Mouse (Mus musculus) macrophage (primary cell): ENCODE results near the gene Nedd4. TPM values are rescaled to one million over a fixed set of nuclear protein-coding genes. Genes with fewer than 3 reads are reported as not detected.
"Not testable (repeated sequence)": the region's sequence is repeated elsewhere in the genome, so short reads cannot be mapped to it uniquely, and the experiment has no call there.

Experiments
- H3K27ac ChIP-seq: fragments of 350-480 bp; formaldehyde crosslinking; 2 replicates; pipeline ENCODE4 v1.9.0; 2021
- H3K36me3 ChIP-seq: fragments of 350-480 bp; formaldehyde crosslinking; 2 replicates; pipeline ENCODE4 v1.9.0; 2021; ENCODE audit errors: inconsistent target
- H3K4me3 ChIP-seq: fragments of 350-480 bp; formaldehyde crosslinking; 2 replicates; pipeline ENCODE4 v1.9.0; 2021; ENCODE audit errors: inconsistent target
- H3K79me2 ChIP-seq: fragments of 350-480 bp; formaldehyde crosslinking; 2 replicates; pipeline ENCODE4 v1.9.0; 2021; ENCODE audit errors: inconsistent target
- WGBS: methylation state at CpG from one replicate; pipeline ENCODE4 v1.1.7; 2026; ENCODE audit warnings: inconsistent platforms; ENCODE audit not compliant: missing documents; 5-methylcytosine and 5-hydroxymethylcytosine counted together
- polyA plus RNA-seq: library from polyadenylated mRNA; stranded (reverse); fragments of 250-400 nt; gene quantifications from 3 replicates; pipeline ENCODE4 v1.2.4, GENCODE M21; 2018; ENCODE audit warnings: inconsistent platforms

Gene Nedd4
- polyA plus RNA-seq, 1 experiment from 2014 or later = 0.77 TPM

- Histone ChIP-seq H3K79me2 (no peaks in the 10 kb centered on the region), H3K27ac (no peak overlapping the region), H3K4me3 (no peak overlapping the region), H3K36me3 (no peaks in the 10 kb centered on the region)
- WGBS = 3% methylated on average over 51 of the region's 55 CpGs
Observed at GRCm38 (mm10) chr9:72662691-72663533, 766 bp downstream of the Nedd4 start.

DNA sequence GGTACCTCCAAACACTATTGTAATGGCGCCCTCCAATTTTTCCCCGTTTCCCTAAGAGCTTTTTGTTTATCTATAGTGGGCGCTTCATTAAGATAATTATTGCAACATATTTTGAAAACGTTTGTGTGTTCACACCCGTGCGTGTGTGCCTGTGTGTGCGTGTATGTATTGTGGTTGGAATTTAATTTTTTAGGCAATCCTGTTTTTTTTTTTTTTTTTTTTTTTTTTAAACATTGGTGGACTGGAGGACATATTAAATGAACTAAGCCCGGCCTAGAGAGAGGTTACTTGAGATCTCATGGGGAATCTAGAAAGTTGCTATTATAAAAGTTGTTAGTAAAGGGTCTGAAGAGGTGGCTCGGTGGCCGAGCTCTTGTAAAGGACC is 1.4 kb downstream of the Nedd4 start:
- no peak overlapping the region for H3K4me3 ChIP-seq

DNA sequence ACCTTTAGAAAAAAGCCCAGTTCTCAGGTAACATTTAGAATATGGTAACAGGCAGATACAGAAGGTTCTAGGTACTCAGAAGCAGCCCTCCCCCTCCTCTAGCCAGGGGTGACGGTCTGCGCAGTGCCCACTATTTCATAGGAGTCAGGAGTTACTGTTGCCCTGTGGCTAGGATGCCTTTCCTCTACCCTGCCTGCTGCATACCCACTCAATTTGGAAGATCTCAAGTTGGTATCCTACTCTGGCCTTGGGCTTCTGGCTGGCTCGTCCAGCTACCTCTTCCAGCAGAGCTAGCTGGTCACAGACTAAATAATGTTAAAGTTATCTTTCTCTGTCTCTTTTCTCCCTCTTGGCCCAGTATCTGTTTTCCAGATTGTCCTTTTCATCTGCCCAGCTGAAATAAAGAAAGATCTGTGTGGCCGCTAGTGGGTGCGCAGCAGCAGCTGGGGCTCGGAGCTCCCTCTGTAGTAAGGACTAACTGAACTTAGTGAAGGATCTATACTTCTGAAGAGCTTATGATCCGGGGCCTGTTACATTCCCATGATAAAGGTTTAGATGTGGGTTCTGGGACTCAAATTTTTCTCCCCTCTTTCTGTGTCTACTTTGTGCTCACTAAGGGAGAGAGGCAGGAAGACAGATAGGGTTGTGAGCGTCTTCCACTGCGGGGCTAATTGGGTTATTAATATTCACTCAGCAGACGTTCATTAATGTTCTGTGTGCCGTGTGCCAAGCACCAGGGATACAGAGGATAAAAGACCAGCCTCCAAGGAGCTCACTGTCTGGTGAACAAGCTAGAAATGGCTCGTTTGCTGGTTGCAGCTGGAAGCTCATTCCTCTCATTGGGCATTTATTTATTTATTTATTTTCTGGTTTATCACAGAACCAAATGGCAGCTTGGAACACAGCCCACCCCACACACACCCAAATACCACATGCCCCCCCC is 2.5 kb downstream of the Nedd4 start:
- Histone ChIP-seq H3K36me3 (no peaks in the 10 kb centered on the region), H3K27ac (no peak overlapping the region), H3K79me2 (no peaks in the 10 kb centered on the region), H3K4me3 (no peak overlapping the region)
- WGBS = 97% methylated on average over 12 of the region's 12 CpGs

More for the DNA sequence above, 1.4 kb downstream of the Nedd4 start:
- H3K27ac ChIP-seq = no peak overlapping the region
- WGBS = 49% methylated on average over 10 of the region's 10 CpGs
- no peaks in the 10 kb centered on the region for H3K79me2 ChIP-seq
- no peaks in the 10 kb centered on the region for H3K36me3 ChIP-seq

DNA sequence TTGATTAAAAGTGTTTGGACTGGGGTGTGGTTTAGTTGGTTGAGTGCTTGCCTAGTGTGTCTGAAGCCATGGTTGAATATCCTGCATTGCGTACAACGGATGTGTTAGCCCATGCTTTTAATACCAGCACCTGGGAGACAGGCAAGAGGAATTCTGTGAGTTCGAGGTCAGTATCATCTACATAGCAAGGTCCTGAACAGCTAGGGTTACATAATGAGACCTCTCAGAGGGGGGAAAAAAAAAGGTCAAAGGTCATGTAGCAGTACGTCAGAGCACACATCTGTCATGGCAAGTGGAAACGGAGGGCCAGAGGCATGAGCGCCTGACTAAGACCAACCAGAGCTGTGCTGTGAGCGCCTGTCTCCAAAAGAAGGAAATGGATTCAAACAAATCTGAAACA is 3.4 kb downstream of the Nedd4 start:
- no peaks in the 10 kb centered on the region for H3K36me3 ChIP-seq
- WGBS = 96% methylated on average over 7 of the region's 7 CpGs
- H3K79me2 ChIP-seq = no peaks in the 10 kb centered on the region
- no peak overlapping the region for H3K27ac ChIP-seq
- H3K4me3 ChIP-seq = no peak overlapping the region

GRCm38 (mm10) chr9:72666352-72667021 is 4.3 kb downstream of the Nedd4 start:
- not testable (repeated sequence) for H3K79me2 ChIP-seq, H3K4me3 ChIP-seq, H3K36me3 ChIP-seq, H3K27ac ChIP-seq
- 96% methylated on average over 5 of the region's 8 CpGs for WGBS

DNA sequence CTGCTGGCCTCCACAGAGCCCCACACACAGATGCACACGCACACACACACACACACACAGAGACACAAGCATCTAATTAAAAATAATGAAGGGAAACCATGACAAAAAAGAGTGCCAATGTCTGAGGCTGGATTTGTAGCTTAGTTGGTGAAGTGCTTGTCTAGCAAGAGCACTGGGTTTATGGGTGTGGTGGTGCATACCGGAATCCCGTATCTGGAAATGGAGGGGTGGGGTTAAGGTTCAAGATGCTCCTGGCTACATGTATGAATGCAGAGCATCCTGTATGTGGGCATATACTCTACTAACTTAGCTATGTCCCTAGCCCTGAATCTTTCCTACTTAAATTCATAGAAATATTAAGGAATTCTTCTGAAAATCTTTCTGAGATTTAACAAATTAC is 5.0 kb downstream of the Nedd4 start:
- Histone ChIP-seq H3K27ac (no peak overlapping the region), H3K36me3 (no peaks in the 10 kb centered on the region), H3K79me2 (no peaks in the 10 kb centered on the region), H3K4me3 (no peak overlapping the region)
- WGBS = 97% methylated on average over 3 of the region's 3 CpGs

DNA sequence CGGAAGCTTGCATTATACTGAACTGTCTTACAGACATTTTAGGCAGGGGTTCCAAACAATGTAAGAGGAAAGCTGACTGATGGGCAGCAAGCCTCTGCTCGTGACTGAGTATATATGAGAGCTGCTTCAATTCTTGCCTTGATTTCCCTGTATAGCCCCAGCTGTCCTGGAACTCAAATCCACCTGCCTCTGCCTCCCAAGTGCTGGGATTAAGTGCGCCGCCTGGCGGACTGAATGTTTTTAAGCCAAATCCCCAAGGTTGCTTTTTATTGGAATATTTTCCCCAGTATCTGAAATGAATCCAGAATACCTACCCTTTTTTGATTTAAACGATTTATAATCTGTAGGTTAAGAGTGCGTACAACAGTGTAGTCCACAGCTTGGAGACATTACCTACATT is 7.2 kb downstream of the Nedd4 start:
- no peak overlapping the region for H3K27ac ChIP-seq
- 92% methylated on average over 7 of the region's 7 CpGs for WGBS
- H3K79me2 ChIP-seq = no peaks in the 10 kb centered on the region
- no peaks in the 10 kb centered on the region for H3K36me3 ChIP-seq
- H3K4me3 ChIP-seq = no peak overlapping the region

DNA sequence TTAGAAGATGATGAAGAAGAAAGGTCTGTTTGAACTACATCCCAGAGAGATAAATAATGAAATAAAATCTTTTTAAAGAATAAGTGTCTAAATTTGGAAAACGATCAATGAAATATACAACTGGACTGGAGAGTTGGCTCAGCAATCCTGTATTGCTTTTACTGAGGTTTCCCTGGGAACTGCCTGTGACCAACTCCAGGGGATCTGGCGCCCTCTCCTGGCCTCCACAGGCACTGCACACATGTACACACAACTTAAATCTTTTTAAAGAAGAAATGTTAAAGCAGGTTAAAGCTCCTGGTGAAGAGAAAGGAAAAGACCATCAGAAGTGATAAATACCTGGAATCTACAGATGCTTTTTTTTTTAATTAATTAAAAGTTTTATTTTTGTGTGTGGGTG is 10.2 kb downstream of the Nedd4 start:
- no peak overlapping the region for H3K4me3 ChIP-seq
- H3K79me2 ChIP-seq = no peaks in the 10 kb centered on the region
- WGBS = 21% methylated on average over 2 of the region's 2 CpGs
- H3K27ac ChIP-seq = no peak overlapping the region
- no peaks in the 10 kb centered on the region for H3K36me3 ChIP-seq

GRCm38 (mm10) chr9:72674957-72675744 is 13.0 kb downstream of the Nedd4 start:
- Histone ChIP-seq H3K4me3 (no peak overlapping the region), H3K27ac (no peak overlapping the region), H3K79me2 (no peaks in the 10 kb centered on the region), H3K36me3 (no peaks in the 10 kb centered on the region)
- 88% methylated on average over 6 of the region's 6 CpGs for WGBS

DNA sequence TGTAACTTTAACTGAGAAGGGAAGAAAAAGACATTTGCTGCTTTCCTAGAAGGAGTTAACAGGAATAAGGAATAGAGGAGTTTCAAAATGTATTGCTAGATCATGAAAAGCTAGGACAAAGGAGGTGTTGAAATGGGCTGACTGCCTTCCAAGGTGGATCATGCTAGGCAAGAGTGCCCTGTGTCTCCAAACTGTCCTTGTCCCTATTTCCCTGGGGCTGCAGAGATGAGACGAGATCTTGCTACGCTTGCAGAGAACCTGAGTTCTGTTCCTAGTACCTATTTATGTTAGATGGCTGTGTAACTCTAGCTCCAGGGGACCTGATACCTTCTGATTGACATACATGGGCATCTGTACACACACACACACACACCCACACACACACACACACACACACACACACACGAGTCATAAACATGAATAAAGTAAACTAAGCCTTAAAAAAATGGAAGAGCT is 13.6 kb downstream of the Nedd4 start:
- 97% methylated on average over 3 of the region's 3 CpGs for WGBS
- H3K4me3 ChIP-seq = no peak overlapping the region
- no peaks in the 10 kb centered on the region for H3K36me3 ChIP-seq
- no peaks in the 10 kb centered on the region for H3K79me2 ChIP-seq
- H3K27ac ChIP-seq = no peak overlapping the region

DNA sequence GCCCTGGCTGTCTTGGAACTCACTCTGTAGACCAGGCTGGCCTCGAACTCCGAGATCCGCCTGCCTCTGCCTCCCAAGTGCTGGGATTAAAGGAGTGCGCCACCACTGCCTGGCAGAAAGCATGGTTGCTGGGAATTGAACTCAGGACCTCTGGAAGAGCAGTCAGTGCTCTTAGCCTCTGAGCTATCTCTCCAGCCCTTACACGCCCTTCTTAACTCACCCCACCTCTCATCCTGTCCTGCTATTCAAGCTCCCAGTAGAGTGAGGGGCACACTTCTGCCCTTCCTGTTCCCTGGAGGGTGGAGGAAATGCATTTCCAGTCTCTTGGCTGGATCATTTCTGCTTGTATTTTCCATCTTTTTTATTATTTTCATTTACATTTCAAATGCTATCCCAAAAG is 15.5 kb downstream of the Nedd4 start:
- Histone ChIP-seq H3K36me3 (no peaks in the 10 kb centered on the region), H3K79me2 (no peaks in the 10 kb centered on the region), H3K4me3 (no peak overlapping the region), H3K27ac (no peak overlapping the region)
- 100% methylated on average over 5 of the region's 5 CpGs for WGBS

DNA sequence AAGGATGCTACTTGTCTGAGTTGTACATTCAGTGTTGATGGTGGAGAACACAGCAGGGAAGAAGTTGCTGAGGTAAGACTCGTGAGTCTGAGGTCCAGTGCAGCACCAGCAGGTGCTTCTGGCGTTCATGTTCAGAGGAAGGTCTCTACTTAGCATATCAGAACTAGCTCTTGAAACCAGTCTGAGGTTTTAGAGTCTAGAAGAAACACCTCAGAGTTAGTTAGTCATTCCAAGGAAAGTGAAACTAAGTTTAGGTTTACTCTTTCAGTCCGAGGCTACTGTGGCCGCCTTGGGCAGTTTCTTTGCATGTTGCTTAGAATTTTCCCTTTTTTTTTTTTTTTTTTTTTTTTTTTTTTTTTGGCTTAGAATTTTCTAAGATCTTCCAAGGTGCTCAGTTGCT is 16.6 kb downstream of the Nedd4 start:
- H3K36me3 ChIP-seq = no peaks in the 10 kb centered on the region
- H3K4me3 ChIP-seq = no peak overlapping the region
- WGBS = 76% methylated on average over 4 of the region's 4 CpGs
- H3K27ac ChIP-seq = no peak overlapping the region
- H3K79me2 ChIP-seq = no peaks in the 10 kb centered on the region

GRCm38 (mm10) chr9:72681652-72682228 is 19.6 kb downstream of the Nedd4 start:
- Histone ChIP-seq H3K36me3 (no peaks in the 10 kb centered on the region), H3K27ac (no peak overlapping the region), H3K79me2 (no peaks in the 10 kb centered on the region), H3K4me3 (no peak overlapping the region)
- 95% methylated on average over 8 of the region's 8 CpGs for WGBS

GRCm38 (mm10) chr9:72683268-72683667 is 21.1 kb downstream of the Nedd4 start:
- no peaks in the 10 kb centered on the region for H3K36me3 ChIP-seq
- no peaks in the 10 kb centered on the region for H3K79me2 ChIP-seq
- no peak overlapping the region for H3K27ac ChIP-seq
- WGBS = 100% methylated on average over 1 of the region's 1 CpGs
- H3K4me3 ChIP-seq = no peak overlapping the region
